Mouse (Mus musculus) bone marrow macrophage, adult 2 months (primary cell): Measurements from ENCODE around the gene Eif4a3.

Source experiments
- CTCF ChIP-seq: IDR thresholded peaks from 2 replicates; pipeline ENCODE4 v1.5.1; 2012; ENCODE audit warnings: low read depth, mild to moderate bottlenecking, low read length, moderate library complexity
- POLR2A ChIP-seq: IDR thresholded peaks from 2 replicates; pipeline ENCODE4 v1.6.1; 2012; ENCODE audit warnings: mild to moderate bottlenecking, low read depth, low read length, borderline replicate concordance

- no peak for TF ChIP-seq CTCF
- no peak for TF ChIP-seq POLR2A
These were observed 7.7 kb upstream of the Eif4a3 start, which contains the start of gene Card14 for GRCm38 (mm10) chr11:119307658-119307867.
